Mouse (Mus musculus) limb, embryonic 15.5 days (tissue): ENCODE measurements at regions not wholly inside any gene's neighbourhood (a gene's known extent, or its start where the extent isn't known, plus 50 kb on each side); places are given as distances from the start of the nearest gene placed in this dataset.

Experiments
- ATAC-seq: fragments of 200-750 bp; cut with Nextera tagmentation; 2 replicates; pipeline ENCODE4 v1.8.0; 2017; ENCODE audit warnings: low read depth, moderate TSS enrichment; ENCODE audit not compliant: insufficient number of reproducible peaks, low FRiP score, low TSS enrichment
- H3K27ac ChIP-seq: fragments of 300-500 bp; sonication (generic); 2 replicates; pipeline ENCODE4 v1.5.1; 2015; ENCODE audit warnings: moderate library complexity, mild to moderate bottlenecking, inconsistent platforms
- H3K27me3 ChIP-seq: fragments of 300-500 bp; sonication (generic); 2 replicates; pipeline ENCODE4 v1.6.1; 2015; ENCODE audit warnings: inconsistent platforms
- H3K36me3 ChIP-seq: fragments of 300-500 bp; sonication (generic); 2 replicates; pipeline ENCODE4 v1.6.1; 2015; ENCODE audit warnings: inconsistent platforms
- H3K4me1 ChIP-seq: fragments of 300-500 bp; sonication (generic); 2 replicates; pipeline ENCODE4 v1.6.1; 2015; ENCODE audit warnings: inconsistent platforms
- H3K4me2 ChIP-seq: fragments of 300-500 bp; sonication (generic); 2 replicates; pipeline ENCODE4 v1.6.1; 2015; ENCODE audit warnings: mild to moderate bottlenecking, inconsistent platforms
- H3K4me3 ChIP-seq: fragments of 300-500 bp; sonication (generic); 2 replicates; pipeline ENCODE4 v1.5.1; 2015; ENCODE audit warnings: mild to moderate bottlenecking, inconsistent platforms
- H3K9ac ChIP-seq: fragments of 300-500 bp; sonication (generic); 2 replicates; pipeline ENCODE4 v1.6.1; 2015; ENCODE audit warnings: inconsistent platforms
- H3K9me3 ChIP-seq: fragments of 300-500 bp; sonication (generic); 2 replicates; pipeline ENCODE4 v1.6.1; 2016; ENCODE audit warnings: inconsistent platforms
- WGBS: fragments of 180-500 bp; shearing (Covaris S2); methylation state at CpG from one replicate; pipeline ENCODE4 v1.1.7; 2015; 5-methylcytosine and 5-hydroxymethylcytosine counted together

DNA sequence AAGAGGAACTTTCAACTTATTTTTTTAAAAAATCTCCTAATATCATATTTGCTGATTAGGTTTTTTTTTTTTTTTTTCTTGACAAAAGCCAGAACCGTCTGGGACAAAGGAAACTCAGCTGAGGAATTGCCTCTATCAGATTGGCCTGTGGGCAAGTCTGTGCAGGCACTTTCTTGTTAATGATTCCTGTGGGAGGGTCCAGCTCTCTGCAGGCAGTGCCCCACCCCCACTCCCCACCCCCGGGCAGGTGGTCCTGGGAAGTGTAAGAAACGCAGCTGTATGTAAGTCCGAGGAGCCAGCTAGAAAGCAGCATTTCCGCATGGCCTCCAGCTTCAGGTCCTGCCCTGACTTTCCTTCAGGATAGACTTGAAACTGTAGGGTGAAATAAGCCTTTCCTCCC is 377.7 kb downstream of the Sox2 start:
- Histone ChIP-seq H3K9me3 (no peaks in the 10 kb centered on the region), H3K27me3 (no peaks in the 10 kb centered on the region), H3K4me3 (no peak overlapping the region), H3K9ac (no peak overlapping the region), H3K4me2 (no peak overlapping the region), H3K4me1 (no peaks in the 10 kb centered on the region), H3K36me3 (no peaks in the 10 kb centered on the region), H3K27ac (no peak overlapping the region)
- ATAC-seq = no peak
- 7% methylated on average over 5 of the region's 5 CpGs for WGBS

GRCm38 (mm10) chr3:35029924-35030323 is 379.7 kb downstream of the Sox2 start:
- Histone ChIP-seq H3K4me2 (no peak overlapping the region), H3K4me1 (no peaks in the 10 kb centered on the region), H3K9me3 (no peaks in the 10 kb centered on the region), H3K36me3 (no peaks in the 10 kb centered on the region), H3K27me3 (no peaks in the 10 kb centered on the region), H3K9ac (no peak overlapping the region), H3K27ac (no peak overlapping the region), H3K4me3 (no peak overlapping the region)
- WGBS = 86% methylated on average over 8 of the region's 8 CpGs
- ATAC-seq = no peak

- no peak overlapping the region for H3K9ac ChIP-seq
- 79% methylated on average over 8 of the region's 8 CpGs for WGBS
- H3K36me3 ChIP-seq = no peaks in the 10 kb centered on the region
- H3K4me3 ChIP-seq = no peak overlapping the region
- no peak for ATAC-seq
- H3K4me1 ChIP-seq = no peaks in the 10 kb centered on the region
- H3K9me3 ChIP-seq = no peaks in the 10 kb centered on the region
- no peak overlapping the region for H3K27ac ChIP-seq
- no peak overlapping the region for H3K4me2 ChIP-seq
- no peaks in the 10 kb centered on the region for H3K27me3 ChIP-seq
Measured at GRCm38 (mm10) chr3:35033587-35033986, 383.4 kb downstream of the Sox2 start.

GRCm38 (mm10) chr3:35035234-35035633 is 385.0 kb downstream of the Sox2 start:
- H3K27me3 ChIP-seq = no peaks in the 10 kb centered on the region
- no peak overlapping the region for H3K9ac ChIP-seq
- no peaks in the 10 kb centered on the region for H3K36me3 ChIP-seq
- H3K27ac ChIP-seq = no peak overlapping the region
- no peaks in the 10 kb centered on the region for H3K9me3 ChIP-seq
- 86% methylated on average over 7 of the region's 7 CpGs for WGBS
- no peak overlapping the region for H3K4me2 ChIP-seq
- H3K4me3 ChIP-seq = no peak overlapping the region
- no peak for ATAC-seq
- H3K4me1 ChIP-seq = no peaks in the 10 kb centered on the region

DNA sequence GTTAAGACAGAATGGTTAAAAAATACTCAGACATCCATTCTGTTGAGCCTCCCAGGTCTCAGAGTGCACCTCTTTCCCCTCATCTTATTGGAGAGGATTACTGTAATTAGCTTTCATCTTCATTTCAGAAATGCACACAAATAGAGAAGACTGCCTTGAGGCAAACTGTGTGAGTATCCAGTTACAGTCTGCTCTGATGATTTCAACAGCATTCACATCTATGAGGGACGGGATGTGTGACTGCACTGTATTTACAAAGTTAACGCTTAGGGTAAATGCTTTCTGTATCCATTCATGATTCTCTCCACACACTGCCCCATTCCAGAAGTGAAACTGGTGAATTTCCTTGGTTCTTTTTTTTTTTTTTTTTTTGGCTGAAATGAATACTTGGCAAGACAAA is 393.5 kb downstream of the Sox2 start:
- 46% methylated on average over 2 of the region's 2 CpGs for WGBS
- no peaks in the 10 kb centered on the region for H3K9me3 ChIP-seq
- no peaks in the 10 kb centered on the region for H3K4me1 ChIP-seq
- no peak overlapping the region for H3K9ac ChIP-seq
- no peak overlapping the region for H3K27ac ChIP-seq
- no peak overlapping the region for H3K4me3 ChIP-seq
- no peak overlapping the region for H3K4me2 ChIP-seq
- no peaks in the 10 kb centered on the region for H3K27me3 ChIP-seq
- no peaks in the 10 kb centered on the region for H3K36me3 ChIP-seq
- no peak for ATAC-seq

- no peaks in the 10 kb centered on the region for H3K36me3 ChIP-seq
- no peak overlapping the region for H3K9ac ChIP-seq
- ATAC-seq = no peak
- WGBS = 66% methylated on average over 4 of the region's 4 CpGs
- no peak overlapping the region for H3K4me2 ChIP-seq
- H3K9me3 ChIP-seq = no peaks in the 10 kb centered on the region
- H3K27ac ChIP-seq = no peak overlapping the region
- no peaks in the 10 kb centered on the region for H3K27me3 ChIP-seq
- H3K4me1 ChIP-seq = peaks cover 2% of the 10 kb centered on the region; the same call in 1 of the 2 replicates
- no peak overlapping the region for H3K4me3 ChIP-seq
Measured at GRCm38 (mm10) chr3:35059438-35059837, 409.2 kb downstream of the Sox2 start.

GRCm38 (mm10) chr3:35060042-35060441 is 409.8 kb downstream of the Sox2 start:
- no peak overlapping the region for H3K4me2 ChIP-seq
- WGBS = 44% methylated on average over 10 of the region's 10 CpGs

DNA sequence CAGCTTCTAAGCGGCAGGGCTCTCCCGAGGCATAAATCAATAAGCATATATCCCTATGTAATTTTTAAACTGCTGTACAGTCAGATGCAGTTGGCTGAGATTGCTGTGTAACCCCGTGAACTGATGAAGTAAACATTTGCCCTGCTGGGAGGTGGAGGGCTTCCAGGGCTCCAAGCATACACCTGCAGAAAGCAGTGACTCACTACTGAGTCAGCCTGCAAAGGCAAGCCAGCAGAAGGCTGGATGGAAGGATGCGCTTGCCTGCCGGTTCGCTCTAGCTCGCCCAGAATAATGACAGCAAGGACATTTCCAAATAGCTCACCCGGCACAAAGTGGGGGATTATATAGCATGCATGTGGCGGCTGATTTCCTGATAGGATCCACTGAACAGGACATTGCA is 416.6 kb downstream of the Sox2 start:
- H3K27ac ChIP-seq = no peak overlapping the region
- no peaks in the 10 kb centered on the region for H3K9me3 ChIP-seq
- H3K36me3 ChIP-seq = no peaks in the 10 kb centered on the region
- H3K4me2 ChIP-seq = no peak overlapping the region
- 55% methylated on average over 9 of the region's 9 CpGs for WGBS
- ATAC-seq = no peak
- H3K4me1 ChIP-seq = no peaks in the 10 kb centered on the region
- H3K27me3 ChIP-seq = no peaks in the 10 kb centered on the region
- H3K9ac ChIP-seq = no peak overlapping the region
- H3K4me3 ChIP-seq = no peak overlapping the region

More at GRCm38 (mm10) chr3:35060042-35060441, 409.8 kb downstream of the Sox2 start:
- H3K36me3 ChIP-seq = no peaks in the 10 kb centered on the region
- H3K4me3 ChIP-seq = no peak overlapping the region
- H3K27ac ChIP-seq = no peak overlapping the region
- peaks cover 2% of the 10 kb centered on the region; the same call in 1 of the 2 replicates for H3K4me1 ChIP-seq
- H3K9ac ChIP-seq = no peak overlapping the region
- no peaks in the 10 kb centered on the region for H3K9me3 ChIP-seq
- H3K27me3 ChIP-seq = no peaks in the 10 kb centered on the region
- ATAC-seq = no peak

GRCm38 (mm10) chr3:35068586-35068985 is 418.4 kb downstream of the Sox2 start:
- Histone ChIP-seq H3K27ac (no peak overlapping the region), H3K9me3 (no peaks in the 10 kb centered on the region), H3K4me1 (no peaks in the 10 kb centered on the region), H3K4me2 (no peak overlapping the region), H3K27me3 (no peaks in the 10 kb centered on the region), H3K36me3 (no peaks in the 10 kb centered on the region), H3K9ac (no peak overlapping the region), H3K4me3 (no peak overlapping the region)
- 79% methylated on average over 8 of the region's 8 CpGs for WGBS
- ATAC-seq = no peak

DNA sequence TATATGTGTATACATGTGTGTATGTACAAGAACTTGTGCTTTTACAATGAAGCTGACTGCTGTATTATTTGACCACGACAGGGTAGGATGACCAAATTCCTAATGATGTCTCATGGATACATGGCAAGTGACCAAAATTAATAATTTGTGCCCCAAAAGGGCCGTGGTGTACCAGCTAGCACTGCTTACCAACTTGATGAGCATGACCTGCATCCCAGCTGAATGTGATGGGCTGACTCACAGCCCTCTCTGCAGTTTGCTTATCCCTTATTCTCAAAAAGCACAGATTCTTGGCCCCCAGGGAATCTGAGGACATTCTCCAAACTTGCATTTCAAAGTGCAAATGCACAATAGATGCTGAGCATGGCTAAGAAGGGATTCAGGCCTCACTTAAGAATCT is 420.8 kb downstream of the Sox2 start:
- Histone ChIP-seq H3K4me3 (no peak overlapping the region), H3K27me3 (no peaks in the 10 kb centered on the region), H3K4me1 (no peaks in the 10 kb centered on the region), H3K27ac (no peak overlapping the region), H3K9me3 (no peaks in the 10 kb centered on the region), H3K4me2 (no peak overlapping the region), H3K9ac (no peak overlapping the region), H3K36me3 (no peaks in the 10 kb centered on the region)
- ATAC-seq = no peak
- 66% methylated on average over 2 of the region's 2 CpGs for WGBS

- Histone ChIP-seq H3K36me3 (no peaks in the 10 kb centered on the region), H3K4me1 (no peaks in the 10 kb centered on the region), H3K4me2 (no peak overlapping the region), H3K4me3 (no peak overlapping the region), H3K27me3 (no peaks in the 10 kb centered on the region), H3K9ac (no peak overlapping the region), H3K27ac (no peak overlapping the region), H3K9me3 (no peaks in the 10 kb centered on the region)
- ATAC-seq = no peak
- whole genome bisulfite sequencing = 58% methylated on average over 5 of the region's 5 CpGs
Measured at GRCm38 (mm10) chr3:35079887-35080286, 429.7 kb downstream of the Sox2 start.

DNA sequence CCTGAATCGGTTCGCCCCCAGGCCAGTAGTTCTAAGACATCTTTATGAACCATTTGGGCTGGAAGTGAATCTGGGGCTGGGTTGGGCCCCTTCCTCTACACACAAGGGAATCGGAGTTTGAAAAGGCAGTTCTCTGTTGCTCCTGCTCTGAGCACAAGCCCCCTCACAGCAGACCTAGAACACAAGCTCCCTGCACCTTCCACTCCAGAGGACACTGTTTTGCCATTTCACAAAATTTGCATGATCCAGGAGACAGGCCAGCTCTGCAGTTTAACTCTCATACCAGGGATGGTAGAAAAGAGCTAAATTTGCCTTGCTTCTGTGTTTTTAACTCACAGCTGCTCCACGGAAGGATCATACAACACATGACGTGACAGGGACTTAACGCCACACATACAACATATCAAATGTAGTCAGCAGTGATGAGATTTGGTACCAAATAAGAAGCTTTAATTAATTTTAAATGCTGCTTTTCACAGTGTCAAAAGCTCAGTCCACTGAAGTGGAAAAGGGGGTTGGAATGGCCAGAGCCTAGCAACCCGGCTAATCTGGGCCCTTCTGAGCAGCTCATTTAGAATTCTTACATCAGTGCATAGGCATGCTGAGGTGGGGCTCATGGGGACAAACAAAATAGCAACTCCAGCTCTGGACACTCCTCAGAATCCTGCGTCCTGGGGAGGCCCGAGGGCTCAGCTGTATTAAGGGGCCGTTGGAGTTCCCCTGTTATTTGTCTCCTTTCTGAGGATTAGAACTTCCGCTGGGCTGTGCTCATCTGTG is 434.1 kb downstream of the Sox2 start:
- Histone ChIP-seq H3K9ac (no peak overlapping the region), H3K4me1 (no peaks in the 10 kb centered on the region), H3K4me3 (no peak overlapping the region), H3K27ac (no peak overlapping the region), H3K36me3 (no peaks in the 10 kb centered on the region), H3K9me3 (no peaks in the 10 kb centered on the region), H3K27me3 (no peaks in the 10 kb centered on the region), H3K4me2 (no peak overlapping the region)
- 77% methylated on average over 11 of the region's 11 CpGs for WGBS
- ATAC-seq = no peak
